Mouse (Mus musculus) embryo, embryonic 11 days (tissue): ENCODE data around the gene Reps2.

ENCODE experiments used
- DNase-seq: peaks from one replicate; pipeline ENCODE4 v3.0.0-alpha.2; 2015

Reps2 gene

DNA sequence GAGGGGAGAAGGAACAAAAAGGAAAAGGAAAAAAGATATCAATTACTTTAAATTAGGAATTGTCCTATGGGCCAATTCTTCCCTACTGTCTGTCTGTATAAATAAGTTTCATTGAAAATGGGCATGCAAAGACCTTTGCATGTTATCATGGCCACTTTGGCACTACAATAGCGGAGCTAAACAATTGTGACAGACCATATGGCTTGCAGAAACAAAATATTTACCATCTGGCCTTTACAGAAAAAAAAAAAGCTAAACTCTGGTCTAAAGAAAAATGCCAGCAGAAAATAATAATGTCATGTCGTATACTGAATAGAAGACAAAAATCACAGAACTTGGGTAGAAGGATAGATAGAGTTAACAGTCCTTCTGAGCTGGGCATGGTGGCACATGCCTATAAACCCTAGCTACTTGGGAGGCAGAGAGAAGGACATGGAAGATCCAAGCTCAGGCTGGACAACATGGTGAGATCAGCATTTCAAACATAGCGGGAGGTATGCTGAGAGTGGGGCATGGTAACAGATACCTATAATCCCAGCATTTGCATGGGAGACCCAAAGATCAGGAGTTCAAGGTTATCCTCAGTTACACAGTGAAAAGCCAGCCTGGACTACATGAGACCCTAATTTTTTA is 54.2 kb downstream of the Reps2 start:
- DNase-seq, result no peak

DNA sequence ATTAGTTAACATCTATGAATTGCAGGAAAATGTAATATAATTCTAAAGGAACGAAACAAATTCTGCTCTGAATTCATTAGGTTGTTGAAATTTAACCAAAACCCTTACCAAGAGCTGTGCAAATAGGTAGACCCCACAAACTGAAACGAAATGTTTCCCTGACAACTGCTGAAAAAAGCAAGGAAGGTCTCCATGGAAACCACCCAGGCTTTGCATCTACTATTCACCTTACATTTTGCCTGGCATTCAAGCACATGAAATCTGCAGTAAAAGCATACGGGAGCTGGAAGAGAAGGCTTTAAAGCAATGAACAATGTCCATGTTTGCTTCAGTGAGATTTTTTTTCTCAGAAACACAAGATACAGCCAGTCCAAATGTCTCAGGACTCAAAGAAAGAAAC is 59.1 kb downstream of the Reps2 start:
- DNase-seq, result no peak

DNA sequence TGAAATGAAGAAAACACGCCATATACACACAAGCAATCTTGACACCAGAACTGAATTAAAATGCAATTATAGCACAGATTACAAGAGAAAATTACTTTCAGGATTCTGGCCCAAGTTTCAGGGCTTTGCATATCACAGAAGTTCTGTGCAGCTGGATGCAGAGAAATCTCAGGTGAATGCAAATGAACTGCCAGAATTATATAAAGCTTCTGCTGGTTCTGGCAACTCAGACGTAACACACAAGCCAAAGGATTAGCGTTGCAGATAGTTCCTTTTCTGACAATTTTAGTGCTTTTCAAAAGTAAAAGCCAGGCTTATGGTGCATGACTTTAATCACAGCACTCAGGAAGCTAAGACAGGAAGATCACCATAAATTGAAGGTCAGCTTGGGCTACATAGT is 62.9 kb downstream of the Reps2 start:
- no peak for DNase-seq

DNA sequence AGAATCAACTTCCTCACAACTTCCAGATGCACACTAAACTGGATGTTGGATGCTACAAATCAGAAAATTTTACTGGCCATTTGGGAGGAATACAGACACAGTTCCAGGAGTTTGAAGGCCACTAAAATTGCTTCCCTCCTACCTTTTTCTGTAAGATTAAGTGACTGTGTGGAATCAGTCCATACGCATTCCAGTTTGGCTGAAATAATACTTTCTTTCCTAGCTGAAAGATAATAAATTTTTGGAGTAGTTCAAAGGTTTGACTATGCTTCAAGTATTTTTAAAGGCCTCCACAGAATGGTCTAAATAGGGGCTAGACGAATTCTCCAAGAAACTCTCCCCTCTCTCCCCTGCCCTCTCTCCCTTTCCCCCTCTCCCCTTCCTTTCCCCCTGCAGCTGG is 75.0 kb downstream of the Reps2 start:
- DNase-seq, result no peak

DNA sequence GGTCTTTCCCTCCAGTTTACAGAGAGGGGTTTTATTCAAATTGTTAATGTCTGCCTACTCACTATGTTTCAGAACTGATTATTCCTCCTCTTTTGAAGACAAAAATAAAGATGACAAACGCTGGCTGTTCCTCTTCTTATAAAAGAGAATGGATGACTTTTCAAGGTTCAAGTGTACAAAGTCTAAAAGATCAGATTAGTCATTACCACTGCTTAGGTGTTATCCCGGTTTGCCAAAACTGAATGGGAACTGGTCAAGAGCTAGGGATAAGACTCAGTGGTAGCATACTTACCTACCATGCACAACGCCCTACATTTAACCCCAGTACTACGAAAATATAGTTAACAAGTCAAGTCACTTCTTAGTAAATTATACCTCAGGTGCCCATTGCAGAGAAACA is 77.9 kb downstream of the Reps2 start:
- no peak for DNase-seq

DNA sequence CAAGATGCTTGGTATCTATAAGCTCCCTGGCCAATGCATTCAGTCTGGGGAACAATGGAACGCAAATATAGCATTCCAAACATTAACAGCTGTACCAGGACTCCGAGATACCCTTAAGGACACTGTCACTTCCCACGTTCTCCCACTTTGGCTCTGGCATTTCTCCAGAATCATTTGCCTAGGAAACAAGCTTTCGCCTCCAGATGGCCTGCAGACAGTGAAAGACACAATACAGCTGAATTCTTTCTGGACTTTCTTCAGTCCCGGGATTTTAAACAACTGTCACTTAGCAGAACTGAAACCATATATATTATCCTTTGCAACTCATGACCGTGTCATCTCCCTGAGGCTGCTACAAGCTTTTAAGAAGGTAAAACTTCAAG is 87.0 kb downstream of the Reps2 start:
- no peak for DNase-seq

DNA sequence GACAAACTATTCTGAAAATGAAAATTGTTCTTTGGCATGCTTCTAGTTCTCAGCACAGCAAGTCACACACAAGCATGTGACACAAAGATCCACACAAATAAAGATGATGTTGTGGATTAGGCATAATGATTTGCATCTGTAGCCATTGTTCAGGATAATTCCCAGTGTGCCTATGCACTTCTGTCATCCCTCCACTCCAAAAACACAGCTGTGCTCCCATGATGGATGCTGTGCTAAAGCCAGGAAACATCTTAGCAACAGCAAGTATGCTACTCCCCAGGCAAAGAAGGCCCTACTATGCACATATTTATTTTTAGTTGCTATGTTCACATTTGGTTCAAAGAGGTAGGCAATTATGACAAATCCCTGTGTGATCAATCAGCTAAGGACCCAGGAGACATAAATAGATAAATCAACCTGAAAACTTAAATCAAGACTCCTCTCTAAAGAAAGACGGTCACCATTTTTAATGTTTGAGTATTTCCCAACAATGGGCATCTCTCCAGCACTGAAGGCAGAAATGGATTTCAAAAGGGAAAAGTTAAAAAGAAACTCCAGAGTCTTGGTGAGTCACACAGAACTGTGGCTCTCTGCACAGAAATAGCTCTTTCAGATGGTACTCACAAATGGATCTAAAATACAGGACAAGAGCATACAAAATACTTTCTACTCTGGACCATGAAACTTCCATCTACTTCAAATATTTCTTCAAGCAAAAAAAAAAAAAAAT is 87.6 kb downstream of the Reps2 start:
- no peak for DNase-seq

DNA sequence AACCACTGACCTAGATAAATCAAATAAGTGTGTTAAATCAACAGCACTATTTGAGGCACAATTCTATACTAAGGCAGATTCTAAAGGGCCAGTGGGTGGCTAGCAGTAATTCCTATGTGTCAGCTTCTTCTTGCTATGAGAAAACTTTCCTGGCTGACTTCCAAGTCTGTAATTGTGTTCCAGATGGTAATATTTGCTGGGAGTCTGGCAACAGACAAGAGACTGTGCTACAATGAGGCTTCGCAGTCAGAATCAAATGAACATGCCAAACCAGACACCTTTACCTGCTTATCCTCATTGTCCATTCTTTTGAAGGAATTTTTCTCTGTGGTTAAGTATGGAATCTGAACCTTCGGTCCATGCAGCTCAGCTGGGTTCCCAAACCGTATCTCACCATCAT is 88.9 kb downstream of the Reps2 start:
- no peak for DNase-seq

DNA sequence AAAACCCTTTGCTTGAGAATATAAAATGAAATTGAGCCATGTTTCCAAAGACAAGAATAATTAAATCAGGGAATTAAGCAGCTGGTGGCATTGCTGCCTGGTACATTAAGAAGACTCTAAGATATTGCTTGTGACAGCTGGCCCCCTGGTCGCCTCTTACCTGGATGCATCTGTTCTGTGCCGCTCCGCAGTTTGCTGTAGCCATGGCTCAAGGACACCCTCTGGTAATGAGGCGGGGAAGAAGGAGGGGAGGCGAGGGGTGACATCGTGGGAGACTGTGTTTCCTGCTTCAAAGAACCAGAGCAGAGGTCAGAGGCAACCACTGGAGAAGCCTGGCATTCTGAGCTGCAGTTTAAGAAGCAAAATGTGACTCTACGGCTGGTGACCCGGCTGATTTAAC is 91.1 kb downstream of the Reps2 start:
- peak; percentile 6 for DNase-seq

DNA sequence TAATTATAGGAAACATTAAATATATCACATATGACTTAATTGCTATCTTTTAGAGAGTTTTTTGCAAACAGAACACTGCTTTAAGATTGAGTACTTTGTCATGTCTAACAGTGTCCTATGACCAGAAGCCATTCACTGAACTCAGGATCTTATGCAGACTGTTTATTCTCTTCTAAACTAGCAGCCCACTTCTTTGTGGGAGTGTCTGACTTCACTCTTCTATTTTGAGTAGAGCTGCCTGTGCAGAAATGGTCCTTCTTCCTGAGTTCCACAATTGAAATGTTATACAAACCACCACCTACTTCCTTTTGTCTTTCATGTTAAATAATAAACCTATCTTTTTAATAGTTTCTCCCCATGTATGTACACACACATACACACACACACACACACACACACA is 98.4 kb downstream of the Reps2 start:
- DNase-seq, result no peak

DNA sequence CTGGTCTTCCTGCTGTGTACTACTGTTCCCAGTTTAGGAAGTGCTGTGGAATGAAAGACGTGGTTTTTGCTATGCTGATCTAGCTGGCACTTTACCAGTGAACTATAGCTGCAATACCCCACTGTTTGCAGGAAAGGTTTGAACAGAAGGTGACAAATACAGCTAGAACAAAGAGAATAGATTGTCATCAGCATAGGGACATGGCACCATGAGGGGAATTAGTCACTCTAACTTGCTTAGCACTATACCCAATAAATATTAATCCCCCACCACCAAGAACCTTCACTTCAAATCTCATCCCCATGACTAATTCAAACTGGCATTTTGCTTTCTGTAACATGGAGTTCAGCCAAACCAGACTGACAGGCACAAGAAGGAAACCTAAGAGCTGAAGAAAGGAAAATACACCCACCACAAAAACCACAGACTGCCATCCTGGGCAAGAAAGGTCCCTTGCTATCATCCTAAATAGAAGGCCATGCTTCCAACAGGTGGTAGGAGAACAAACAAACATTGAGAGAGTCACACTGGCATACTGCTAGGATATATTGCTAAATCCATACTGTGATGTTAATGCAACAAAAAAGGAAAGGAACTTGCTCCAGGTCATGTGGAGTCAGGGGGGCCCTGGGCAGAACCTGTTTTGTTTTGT is 100.7 kb downstream of the Reps2 start:
- DNase-seq, result no peak

DNA sequence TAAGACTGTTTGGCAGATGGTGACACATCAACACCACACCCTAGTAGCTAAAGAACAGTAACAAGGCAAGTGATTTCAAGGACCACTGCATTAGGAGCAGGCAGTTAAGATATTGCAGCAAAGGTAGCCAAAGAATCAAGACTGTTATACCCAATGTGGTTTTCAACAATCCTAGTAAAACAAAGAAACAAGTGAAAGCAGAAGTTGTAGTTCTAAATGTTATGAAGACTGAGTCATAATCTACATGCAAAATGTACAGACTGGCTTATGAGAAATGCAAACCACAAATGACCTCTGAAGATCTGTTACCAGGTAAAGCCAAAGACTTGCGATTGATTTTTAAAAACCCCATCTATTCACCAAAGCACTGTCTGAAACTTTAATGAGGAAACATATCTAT is 101.5 kb downstream of the Reps2 start:
- DNase-seq, result no peak

DNA sequence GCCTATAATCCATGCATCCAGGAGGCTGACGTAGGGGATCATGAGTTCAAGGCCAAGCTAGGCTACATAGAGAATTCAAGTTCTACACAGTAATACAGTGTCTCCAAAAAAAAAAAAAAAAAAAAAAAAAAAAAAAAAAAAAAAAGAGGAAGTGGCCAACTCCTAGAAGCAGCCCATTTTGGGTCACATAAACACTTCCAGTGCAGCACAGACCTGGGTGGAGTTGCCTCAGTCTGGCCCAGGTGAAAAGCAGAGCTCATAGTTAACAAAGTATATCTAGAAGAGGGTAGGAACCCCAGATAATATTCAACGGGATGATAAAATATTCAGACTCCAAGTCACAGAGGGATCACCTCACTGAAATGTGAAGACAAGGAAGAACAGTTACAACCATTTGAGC is 112.4 kb downstream of the Reps2 start:
- DNase-seq, result no peak

DNA sequence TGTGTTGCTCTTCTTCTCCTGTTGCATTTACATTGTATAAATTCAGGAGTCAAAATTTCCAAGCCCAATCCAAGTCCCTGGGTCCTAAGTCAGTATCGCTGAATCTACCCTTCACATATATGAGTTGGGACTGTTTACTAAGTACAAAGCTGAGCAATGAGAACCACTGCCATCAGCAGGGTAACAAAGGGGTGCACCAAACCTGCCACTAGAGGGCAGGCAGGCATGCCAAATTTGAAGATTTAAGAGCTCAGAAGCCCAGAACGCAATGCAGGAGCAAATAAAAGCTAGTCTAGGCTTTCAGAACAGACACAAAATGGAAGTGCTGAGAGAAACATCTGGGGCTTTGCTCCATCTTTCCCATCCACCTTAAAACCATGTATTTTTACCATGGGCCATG is 116.2 kb downstream of the Reps2 start:
- DNase-seq, result peak; percentile 61

DNA sequence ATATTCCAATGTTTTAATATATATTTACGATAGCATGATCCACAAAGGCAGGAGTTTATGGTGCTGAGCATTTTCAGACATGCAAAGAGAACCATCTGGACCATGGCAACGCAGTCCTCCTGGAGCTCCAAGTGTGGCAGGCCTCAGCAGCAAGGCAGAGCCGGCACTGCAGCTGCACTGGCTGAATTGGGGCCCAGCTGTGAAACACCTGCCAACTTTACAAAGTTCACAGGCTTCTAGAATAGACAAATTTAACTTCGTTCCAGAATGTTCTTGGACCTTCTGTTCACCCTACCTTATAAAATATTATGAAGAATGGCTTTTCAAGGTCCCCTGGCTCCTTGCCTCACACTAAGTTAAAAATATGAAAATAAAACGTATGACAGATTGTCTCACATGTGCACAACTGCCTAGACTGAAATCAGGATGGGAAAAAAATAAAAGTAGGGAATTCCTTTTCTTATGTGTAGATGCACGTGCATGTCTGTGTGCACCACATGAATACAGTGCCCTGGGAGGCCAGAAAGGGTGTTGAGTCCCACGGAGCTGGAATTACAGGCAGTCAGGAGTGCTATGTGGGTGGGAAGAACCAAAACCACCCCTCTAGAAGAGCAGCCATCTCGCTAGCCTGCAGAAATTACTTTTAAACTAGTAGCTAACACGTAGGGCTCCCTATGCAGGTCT is 121.5 kb downstream of the Reps2 start:
- peak; percentile 21 for DNase-seq

DNA sequence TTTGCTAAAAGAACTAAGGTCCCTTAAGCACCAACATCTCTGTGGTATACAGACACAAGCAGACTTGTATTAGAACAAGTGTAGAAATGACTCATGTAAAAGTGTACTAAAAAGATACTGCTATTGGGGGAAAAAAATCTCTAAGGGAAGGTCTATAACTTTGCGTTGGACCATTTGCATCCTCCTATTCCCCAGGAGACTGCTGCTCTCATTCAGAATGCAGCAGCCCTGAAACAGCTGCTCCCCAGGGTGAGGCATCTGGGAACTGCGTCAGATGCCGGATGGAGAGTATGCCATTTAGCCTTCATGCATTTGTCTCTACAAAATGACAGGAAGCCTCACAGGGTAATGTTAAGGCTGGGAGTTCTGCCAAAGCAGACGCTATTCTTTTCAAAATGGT is 122.3 kb downstream of the Reps2 start:
- peak; percentile 19 for DNase-seq

DNA sequence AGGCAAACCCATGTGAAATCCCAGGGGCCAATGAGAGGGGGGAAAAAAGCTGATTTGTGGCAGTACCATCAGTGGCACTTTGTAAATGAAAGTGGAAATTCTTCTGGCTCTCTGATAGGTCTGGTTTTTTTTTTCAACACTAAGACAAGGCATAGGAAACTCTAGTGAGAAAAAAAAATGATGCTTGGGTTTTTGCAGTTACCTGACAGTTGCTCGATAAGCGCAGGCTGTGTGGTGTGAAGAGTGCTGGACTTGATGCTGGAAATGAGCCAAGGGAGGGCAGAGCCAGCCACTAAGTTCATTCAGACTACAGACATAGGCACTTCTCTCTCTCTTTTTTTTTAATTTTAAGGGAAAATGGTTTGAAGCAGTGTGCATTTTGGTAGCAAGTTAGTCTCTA is 123.1 kb downstream of the Reps2 start:
- no peak for DNase-seq

DNA sequence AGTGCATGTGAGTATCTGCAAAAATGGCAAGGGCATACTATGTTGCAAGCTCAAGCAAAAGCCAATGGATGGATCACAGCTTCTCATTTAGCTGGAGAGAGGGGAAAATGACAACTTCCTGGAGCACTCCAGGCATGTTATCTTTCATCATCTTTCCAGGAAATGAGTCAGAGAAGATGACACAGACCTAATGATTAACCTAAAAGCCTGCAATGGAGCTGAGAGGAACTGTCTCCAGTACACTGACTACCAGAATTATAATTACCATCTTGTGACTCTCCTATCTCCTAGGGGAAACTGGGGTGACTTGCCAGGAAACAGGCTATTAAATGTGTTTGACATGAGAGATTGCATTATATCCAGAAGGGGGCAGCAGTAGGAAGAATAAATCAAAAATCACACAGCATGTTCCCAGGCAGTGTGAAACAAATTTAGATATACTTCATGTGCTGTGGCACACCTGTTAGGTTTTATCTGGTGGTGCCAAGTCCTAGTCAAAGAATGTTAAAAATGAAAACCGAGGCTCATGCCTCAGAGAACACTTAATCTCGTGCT is 132.9 kb downstream of the Reps2 start:
- peak; percentile 18 for DNase-seq

DNA sequence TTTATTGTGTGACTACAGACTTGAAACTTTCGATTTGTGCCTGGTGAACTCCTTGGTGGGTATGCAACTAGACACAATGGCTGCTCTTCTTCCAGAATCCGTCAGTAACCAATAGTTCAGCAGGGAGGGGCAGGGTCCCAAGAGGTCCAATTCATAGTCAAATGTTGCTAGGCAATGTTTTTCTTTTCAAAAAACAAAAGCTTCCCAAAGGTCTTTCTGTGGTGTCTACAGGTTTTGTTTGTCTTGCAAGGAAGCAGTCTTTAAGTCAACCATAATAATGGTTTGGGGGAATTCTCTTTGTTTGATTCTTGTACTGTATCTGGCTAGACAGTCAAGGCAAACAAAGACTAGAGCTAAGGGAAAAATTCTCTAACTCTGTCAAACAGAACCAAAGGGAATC is 138.3 kb downstream of the Reps2 start:
- no peak for DNase-seq

DNA sequence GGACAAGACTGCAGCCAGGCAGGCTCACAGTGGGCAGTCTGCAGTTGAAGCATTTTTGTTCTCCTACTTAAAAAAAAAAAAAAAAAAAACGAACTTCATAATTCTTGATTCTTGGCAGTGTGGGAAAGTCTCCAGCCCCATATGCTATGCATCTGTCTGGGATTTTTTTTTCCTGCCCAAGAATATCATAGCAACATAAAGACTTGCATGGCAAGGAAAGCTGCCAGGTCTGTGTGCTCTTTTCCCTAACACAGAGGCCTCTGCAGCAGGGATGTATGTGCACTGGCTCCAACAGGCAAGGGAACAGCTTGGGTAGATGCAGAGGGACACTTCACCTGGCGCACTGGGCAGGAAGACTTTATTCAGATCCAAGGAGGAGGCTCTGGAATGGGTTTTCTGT is 140.0 kb downstream of the Reps2 start:
- DNase-seq, result no peak

DNA sequence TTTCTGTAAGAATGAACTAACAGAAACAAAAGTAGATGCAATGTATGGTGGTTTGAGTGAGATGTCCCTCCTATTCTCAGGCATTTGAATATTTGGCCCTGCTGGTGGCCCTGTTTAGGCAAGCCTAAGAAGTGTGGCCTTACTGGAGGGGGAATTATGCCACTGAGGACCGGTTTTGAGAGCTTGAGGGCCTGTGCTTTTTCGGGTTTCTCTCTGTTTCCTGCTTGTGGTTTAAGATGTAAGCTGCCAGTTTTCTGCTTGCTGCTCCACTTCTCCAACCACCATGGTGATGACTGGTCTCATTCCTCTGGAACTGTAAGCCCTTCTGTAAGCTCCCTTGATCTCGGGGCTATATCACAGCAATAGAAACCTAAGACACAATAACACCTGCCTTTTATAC is 142.5 kb downstream of the Reps2 start:
- DNase-seq, result no peak

DNA sequence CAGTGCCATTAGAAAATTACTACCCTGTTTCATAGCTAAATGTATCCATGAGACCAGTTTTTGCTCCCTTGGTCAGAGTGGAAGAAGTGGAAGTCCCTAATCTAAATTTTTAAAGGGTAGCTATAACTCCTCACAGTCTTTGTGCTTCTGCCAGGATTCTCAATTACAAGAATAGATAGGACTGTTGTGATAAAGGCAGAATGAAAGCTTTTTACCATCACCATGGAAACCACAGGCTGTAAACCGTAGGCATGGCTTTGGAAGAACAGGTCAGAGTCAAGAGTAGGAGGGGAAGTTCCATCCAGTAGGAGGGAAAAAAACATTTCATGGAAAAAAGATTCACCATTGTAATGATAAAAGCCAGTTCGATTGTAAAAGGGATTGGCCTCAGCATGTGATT is 147.0 kb downstream of the Reps2 start:
- no peak for DNase-seq

DNA sequence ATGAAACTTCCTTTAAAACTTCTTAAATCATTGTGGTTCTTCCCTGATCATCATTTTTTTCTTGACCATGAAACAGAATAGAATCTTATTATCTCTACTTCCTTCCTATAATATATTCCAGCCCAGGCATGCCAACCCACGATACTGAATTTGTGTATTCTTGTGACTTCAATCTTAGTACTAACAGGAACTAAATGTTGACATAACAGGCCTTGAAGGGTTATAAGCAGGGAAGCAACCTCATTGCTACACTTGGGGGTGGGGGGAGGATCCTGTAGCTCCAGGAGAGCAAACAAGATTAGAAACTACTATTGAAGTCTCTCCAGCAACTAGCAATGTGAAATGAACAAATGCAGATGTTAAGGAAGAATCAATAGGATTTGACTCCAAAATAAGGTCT is 154.8 kb downstream of the Reps2 start:
- no peak for DNase-seq

DNA sequence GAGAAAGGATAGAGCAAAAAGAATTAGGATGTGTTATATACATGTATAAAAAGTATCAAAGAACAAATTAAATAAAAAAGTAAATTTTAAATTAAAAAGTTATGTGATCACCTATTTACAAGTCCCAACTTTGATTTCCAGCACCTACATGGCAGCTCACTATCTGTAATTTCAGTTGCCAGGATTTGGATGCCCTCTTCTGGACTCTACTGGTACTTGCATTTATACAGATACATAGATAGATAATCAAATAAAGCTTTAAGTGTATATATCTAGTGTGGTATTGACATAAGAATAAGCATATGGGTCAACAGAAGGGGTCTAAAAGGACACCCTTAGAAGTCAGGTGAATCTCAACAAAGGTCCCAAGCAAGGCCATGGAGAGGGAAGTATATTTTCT is 155.7 kb downstream of the Reps2 start:
- no peak for DNase-seq
